ENCODE assay signal across 9 mouse cellular contexts in the genomic region with DNA sequence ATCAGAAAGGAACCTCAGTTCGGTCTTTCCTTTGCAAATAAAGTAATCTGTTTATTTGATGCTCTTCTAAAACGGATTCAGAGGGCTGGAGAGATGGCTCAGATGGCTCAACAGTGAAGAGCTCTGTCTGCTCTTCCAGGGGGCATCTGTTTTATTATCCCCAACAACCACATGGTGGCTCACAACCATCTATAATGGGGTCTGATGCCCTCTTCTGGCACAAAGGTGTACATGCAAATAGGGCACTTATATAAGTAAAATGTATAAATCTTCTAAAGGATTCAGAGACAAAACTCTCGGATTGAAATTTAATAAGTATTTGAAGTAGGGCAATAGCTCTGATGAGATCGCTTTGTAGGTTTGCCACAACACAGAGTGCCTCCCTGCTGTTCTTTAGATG. TPM values are rescaled to one million over a fixed set of nuclear protein-coding genes. Genes with fewer than 3 reads are reported as not detected.
DNase-seq lines count a peak whose midpoint lies in the region; ATAC-seq and TF ChIP-seq lines count a peak whose summit lies in the region.
"Had no signal": no experiment of that assay in that cellular context is flagged by ENCODE, and none has a peak within 500 bp of the region (broad histone marks: within the 10 kb centered on the region; RNA-seq: fewer than 3 reads in every experiment).

No protein-coding gene starts in this region.

- no peak overlapping the region for H3K4me3 ChIP-seq in heart, adult 2 months
- no peak overlapping the region for H3K4me3 ChIP-seq in midbrain, embryonic 14.5 days (replicated peaks; ENCODE audit: low read depth, low read length)
- no peak overlapping the region for H3K4me3 ChIP-seq in midbrain, embryonic 13.5 days (replicated peaks)
- H3K4me3 ChIP-seq in thymus, adult 2 months (ENCODE audit: control insufficient read depth, insufficient read depth, low read length), result no peak overlapping the region

- ATAC-seq in midbrain, embryonic 14.5 days (ENCODE audit: low FRiP score, low TSS enrichment), result no peak
- no peak for ATAC-seq in midbrain, embryonic 13.5 days
- no peak for ATAC-seq in monocyte, adult 5-6 weeks (replicated peaks; ENCODE audit: insufficient number of reproducible peaks, low FRiP score, low TSS enrichment, poor library complexity, severe bottlenecking)

- no peak overlapping the region for H3K9ac ChIP-seq in heart, adult 2 months (ENCODE audit: low read depth, low read length)
- no peak overlapping the region for H3K9ac ChIP-seq in midbrain, embryonic 14.5 days (replicated peaks; ENCODE audit: low read length)
- H3K9ac ChIP-seq in midbrain, embryonic 13.5 days (replicated peaks), result no peak overlapping the region

- peak; percentile 75 for TF ChIP-seq CTCF in heart, adult 2 months (IDR thresholded peaks at IDR 0.05)
- no peak for TF ChIP-seq CTCF in thymus, adult 2 months (IDR thresholded peaks at IDR 0.05; ENCODE audit: borderline replicate concordance, control insufficient read depth, extremely low read depth, insufficient read depth, low read length, poor library complexity)

- H3K4me2 ChIP-seq in midbrain, embryonic 14.5 days (ENCODE audit: low read length), result no peak overlapping the region
- no peak overlapping the region for H3K4me2 ChIP-seq in midbrain, embryonic 13.5 days (replicated peaks)

- no peak overlapping the region for H3K27ac ChIP-seq in heart, adult 2 months
- H3K27ac ChIP-seq in midbrain, embryonic 14.5 days (replicated peaks; ENCODE audit: low read depth, low read length), result no peak overlapping the region
- no peak overlapping the region for H3K27ac ChIP-seq in midbrain, embryonic 13.5 days
- H3K27ac ChIP-seq in thymus, adult 2 months (ENCODE audit: control insufficient read depth, insufficient read depth, low read length), result no peak overlapping the region
- H3K27ac ChIP-seq: macrophage had no signal

- WGBS in heart, adult 2 months, result 74% methylated on average over 4 of the region's 4 CpGs
- 78% methylated on average over 4 of the region's 4 CpGs for WGBS in midbrain, embryonic 14.5 days
- 81% methylated on average over 4 of the region's 4 CpGs for WGBS in midbrain, embryonic 13.5 days
- WGBS in thymus, adult 2 months, result 65% methylated on average over 4 of the region's 4 CpGs

- H3K9me3 ChIP-seq in midbrain, embryonic 14.5 days (ENCODE audit: control insufficient read depth, low read length), result peaks cover 3% of the 10 kb centered on the region
- H3K9me3 ChIP-seq in midbrain, embryonic 13.5 days, result no peaks in the 10 kb centered on the region

- no peak for TF ChIP-seq POLR2A in heart, adult 2 months (IDR thresholded peaks at IDR 0.05; ENCODE audit: insufficient read depth, low read depth, low read length)
- no peak for TF ChIP-seq POLR2A in thymus, adult 2 months (IDR thresholded peaks at IDR 0.05; ENCODE audit: control insufficient read depth, extremely low read depth, insufficient read depth, low read length, poor library complexity)

- no peaks in the 10 kb centered on the region; the same call in 1 of the 2 replicates for H3K4me1 ChIP-seq in heart, adult 2 months (ENCODE audit: control insufficient read depth, insufficient read depth, low read length)
- peaks cover 11% of the 10 kb centered on the region for H3K4me1 ChIP-seq in midbrain, embryonic 14.5 days (ENCODE audit: control insufficient read depth, insufficient read depth, low read length)
- peaks cover 19% of the 10 kb centered on the region for H3K4me1 ChIP-seq in midbrain, embryonic 13.5 days (replicated peaks)
- peaks cover 6% of the 10 kb centered on the region for H3K4me1 ChIP-seq in thymus, adult 2 months (replicated peaks; ENCODE audit: control insufficient read depth, insufficient read depth, low read length)

- no peak for DNase-seq in heart, adult 2 months
- DNase-seq in heart, adult 9 months (ENCODE audit: low spot score in 2 of 2), result no peak
- peak; percentile 75 for DNase-seq in midbrain, embryonic 14.5 days
- DNase-seq in cerebellum, postnatal 10 days, result peak; percentile 59 to 62
- peak; percentile 48 for DNase-seq in thymus, adult 2 months
- no peak for DNase-seq in right cerebral cortex, postnatal 36 days (ENCODE audit: low spot score in 2 of 2)

- no peaks in the 10 kb centered on the region for H3K36me3 ChIP-seq in heart, adult 2 months (ENCODE audit: control insufficient read depth, insufficient read depth, low read length)
- peaks cover 19% of the 10 kb centered on the region for H3K36me3 ChIP-seq in midbrain, embryonic 14.5 days (ENCODE audit: control insufficient read depth, insufficient read depth, low read length)
- peaks cover 26% of the 10 kb centered on the region for H3K36me3 ChIP-seq in midbrain, embryonic 13.5 days
- H3K36me3 ChIP-seq in thymus, adult 2 months (ENCODE audit: control insufficient read depth, insufficient read depth, low read length), result peaks cover 8% of the 10 kb centered on the region; the same call in 1 of the 2 replicates

- no peak for TF ChIP-seq EP300 in heart, adult 2 months (IDR thresholded peaks at IDR 0.05; ENCODE audit: insufficient read depth, low read depth, low read length)

- intact Hi-C loops in heart, adult 2 months (cut with DNase I), result loop anchor here (5.0 kb wide), 1 partner anchor 241 kb away; no protein-coding TSS in a partner anchor

- no peaks in the 10 kb centered on the region for H3K27me3 ChIP-seq in heart, adult 2 months (ENCODE audit: control insufficient read depth, insufficient read depth, low read length)
- H3K27me3 ChIP-seq in midbrain, embryonic 14.5 days (ENCODE audit: control insufficient read depth, insufficient read depth, low read length), result no peaks in the 10 kb centered on the region
- H3K27me3 ChIP-seq in midbrain, embryonic 13.5 days, result no peaks in the 10 kb centered on the region
- no peaks in the 10 kb centered on the region for H3K27me3 ChIP-seq in thymus, adult 2 months (ENCODE audit: control insufficient read depth, insufficient read depth, low read length)

- H3K79me2 ChIP-seq in heart, adult 2 months (replicated peaks; ENCODE audit: control insufficient read depth, insufficient read depth, low read length), result no peaks in the 10 kb centered on the region

RNA-seq across cellular contexts. Expression of a gene that starts 2.2 kb away (rescaled TPM):
- under 1 TPM in 1 of 2 experiments, not detected in 1; 0.16 TPM for total RNA-seq in heart, adult 2 months (2021)
- 0.20 and 0.25 TPM in 2 replicates for polyA plus RNA-seq in heart, adult 2 months (2012; rRNA removed)
- polyA plus RNA-seq in midbrain, embryonic 14.5 days (2014; fragmentation: Nextera tagmentation; extraction: Ambion mirVana), result 3.6 and 3.7 TPM in 2 replicates
- polyA plus RNA-seq in midbrain, embryonic 13.5 days (2015; fragmentation: Nextera tagmentation; extraction: Ambion mirVana), result 4.2 and 4.6 TPM in 2 replicates
- 0.39 and 0.69 TPM in 2 replicates for polyA plus RNA-seq in thymus, adult 2 months (2012; rRNA removed)
- not detected in 3 replicates for total RNA-seq in monocyte, adult 5-6 weeks (2017)

RNA-seq across cellular contexts. Expression of a gene that starts 11.5 kb away (rescaled TPM):
- total RNA-seq in heart, adult 2 months (2021), result under 1 TPM; 0.13 to 0.23 TPM
- 0.21 and 0.29 TPM in 2 replicates for polyA plus RNA-seq in heart, adult 2 months (2012; rRNA removed)
- 1.4 and 1.6 TPM in 2 replicates for polyA plus RNA-seq in midbrain, embryonic 14.5 days (2014; fragmentation: Nextera tagmentation; extraction: Ambion mirVana)
- polyA plus RNA-seq in midbrain, embryonic 13.5 days (2015; fragmentation: Nextera tagmentation; extraction: Ambion mirVana), result 0.70 and 0.97 TPM in 2 replicates
- polyA plus RNA-seq in thymus, adult 2 months (2012; rRNA removed), result 2.7 and 3.5 TPM in 2 replicates
- total RNA-seq in monocyte, adult 5-6 weeks (2017), result 2.0 to 3.9 TPM (median 2.5 TPM) in 3 replicates

RNA-seq across cellular contexts. Expression of a gene that starts 13.0 kb away (rescaled TPM):
- 10 to 100 TPM; 68.3 to 97.4 TPM for total RNA-seq in heart, adult 2 months (2021)
- polyA plus RNA-seq in heart, adult 2 months (2012; rRNA removed), result 25.4 and 29.8 TPM in 2 replicates
- 63.0 and 94.0 TPM in 2 replicates for polyA plus RNA-seq in midbrain, embryonic 14.5 days (2014; fragmentation: Nextera tagmentation; extraction: Ambion mirVana)
- 166 and 177 TPM in 2 replicates for polyA plus RNA-seq in midbrain, embryonic 13.5 days (2015; fragmentation: Nextera tagmentation; extraction: Ambion mirVana)
- 15.8 and 16.6 TPM in 2 replicates for polyA plus RNA-seq in thymus, adult 2 months (2012; rRNA removed)
- 26.8 to 86.9 TPM (median 34.0 TPM) in 3 replicates for total RNA-seq in monocyte, adult 5-6 weeks (2017)

RNA-seq across cellular contexts. Expression of a gene that starts 13.0 kb away (rescaled TPM):
- total RNA-seq in heart, adult 2 months (2021), result 10 to 100 TPM; 25.9 to 32.7 TPM
- polyA plus RNA-seq in heart, adult 2 months (2012; rRNA removed), result 40.1 and 41.3 TPM in 2 replicates
- 39.1 and 45.0 TPM in 2 replicates for polyA plus RNA-seq in midbrain, embryonic 14.5 days (2014; fragmentation: Nextera tagmentation; extraction: Ambion mirVana)
- polyA plus RNA-seq in midbrain, embryonic 13.5 days (2015; fragmentation: Nextera tagmentation; extraction: Ambion mirVana), result 57.5 and 61.3 TPM in 2 replicates
- polyA plus RNA-seq in thymus, adult 2 months (2012; rRNA removed), result 48.8 and 52.2 TPM in 2 replicates
- total RNA-seq in monocyte, adult 5-6 weeks (2017), result 35.1 to 41.2 TPM (median 36.1 TPM) in 3 replicates

RNA-seq across cellular contexts. Expression of a gene that starts 29.5 kb away (rescaled TPM):
- 10 to 100 TPM; 20.8 to 22.9 TPM for total RNA-seq in heart, adult 2 months (2021)
- polyA plus RNA-seq in heart, adult 2 months (2012; rRNA removed), result 28.8 and 33.0 TPM in 2 replicates
- 49.0 and 61.5 TPM in 2 replicates for polyA plus RNA-seq in midbrain, embryonic 14.5 days (2014; fragmentation: Nextera tagmentation; extraction: Ambion mirVana)
- 54.3 and 56.9 TPM in 2 replicates for polyA plus RNA-seq in midbrain, embryonic 13.5 days (2015; fragmentation: Nextera tagmentation; extraction: Ambion mirVana)
- polyA plus RNA-seq in thymus, adult 2 months (2012; rRNA removed), result 60.8 and 61.5 TPM in 2 replicates
- total RNA-seq in monocyte, adult 5-6 weeks (2017), result 9.8 to 12.6 TPM (median 11.4 TPM) in 3 replicates

Comparison
In these comparisons a context has a peak if more than half of its experiments do, and no peak if none do; other contexts are left out.
1. DNase-seq: peak in midbrain, embryonic 14.5 days (single experiment), cerebellum, postnatal 10 days (2 of 2) and thymus, adult 2 months (single experiment); none in heart, adult 2 months (0 of 2), heart, adult 9 months (0 of 2) and right cerebral cortex, postnatal 36 days (0 of 2).